Mouse (Mus musculus) kidney, embryonic 14.5 days (tissue): ENCODE results near the gene Sugct. TPM values are rescaled to one million over a fixed set of nuclear protein-coding genes. Genes with fewer than 3 reads are reported as not detected.

Source experiments
- ATAC-seq: fragments of 200-750 bp; cut with Nextera tagmentation; 2 replicates; pipeline ENCODE4 v1.8.0; 2017; ENCODE audit warnings: moderate number of reproducible peaks, mild to moderate bottlenecking, moderate TSS enrichment, moderate library complexity; ENCODE audit not compliant: low FRiP score, low TSS enrichment
- H3K27ac ChIP-seq: fragments of 300-500 bp; sonication (generic); 2 replicates; pipeline ENCODE4 v1.5.1; 2014; ENCODE audit warnings: low read depth, mild to moderate bottlenecking, low read length, moderate library complexity, mixed read lengths
- H3K27me3 ChIP-seq: fragments of 300-500 bp; sonication (generic); 2 replicates; pipeline ENCODE4 v1.6.1; 2014; ENCODE audit warnings: mild to moderate bottlenecking, low read length; ENCODE audit not compliant: control insufficient read depth, insufficient read depth
- H3K36me3 ChIP-seq: fragments of 300-500 bp; sonication (generic); 2 replicates; pipeline ENCODE4 v1.6.1; 2014; ENCODE audit warnings: low read length, mixed read lengths; ENCODE audit not compliant: control insufficient read depth, insufficient read depth
- H3K4me1 ChIP-seq: fragments of 300-500 bp; sonication (generic); 2 replicates; pipeline ENCODE4 v1.6.1; 2014; ENCODE audit warnings: low read length, mixed read lengths; ENCODE audit not compliant: control insufficient read depth, insufficient read depth
- H3K4me2 ChIP-seq: fragments of 300-500 bp; sonication (generic); replicated peaks from 2 replicates; pipeline ENCODE4 v1.6.1; 2014; ENCODE audit warnings: low read depth, mild to moderate bottlenecking, low read length
- H3K4me3 ChIP-seq: fragments of 300-500 bp; sonication (generic); 2 replicates; pipeline ENCODE4 v1.5.1; 2014; ENCODE audit warnings: mild to moderate bottlenecking, low read length
- H3K9ac ChIP-seq: fragments of 300-500 bp; sonication (generic); 2 replicates; pipeline ENCODE4 v1.6.1; 2014; ENCODE audit warnings: low read depth, mild to moderate bottlenecking, low read length, moderate library complexity
- H3K9me3 ChIP-seq: fragments of 300-500 bp; sonication (generic); 2 replicates; pipeline ENCODE4 v1.6.1; 2016; ENCODE audit warnings: low read length; ENCODE audit not compliant: control insufficient read depth
- WGBS: fragments of 180-500 bp; shearing (Covaris S2); extraction: QIAGEN DNeasy Blood & Tissue Kit; methylation state at CpG from one replicate; pipeline ENCODE4 v1.1.7; 2014; 5-methylcytosine and 5-hydroxymethylcytosine counted together
- polyA plus RNA-seq: library from polyadenylated mRNA; unstranded; fragments of >200 nt; fragmentation: Nextera tagmentation; extraction: Ambion mirVana; gene quantifications from 2 replicates; pipeline ENCODE4 v1.2.1, GENCODE M21; 2014

The Sugct gene
- polyA plus RNA-seq, 1 experiment from 2014 or later = 6.9 TPM

DNA sequence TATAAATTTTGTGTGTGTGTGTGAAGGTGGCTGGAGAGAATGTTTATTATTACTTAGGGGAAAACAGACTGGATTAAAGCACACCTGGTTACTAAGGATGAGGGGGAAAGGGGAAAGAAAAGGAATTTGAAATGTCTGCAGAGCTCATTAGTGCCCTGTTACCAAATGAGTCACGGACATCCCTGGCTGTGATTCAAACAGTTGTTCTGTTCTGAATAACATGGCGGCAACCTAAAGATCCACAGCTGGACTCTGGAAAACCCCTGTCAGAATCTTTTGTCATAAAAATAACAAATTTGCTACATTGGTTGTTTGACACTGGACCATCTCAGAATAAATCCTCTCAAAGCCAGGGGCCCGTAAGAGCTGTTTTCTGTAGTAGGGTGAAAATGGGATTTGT, 530.6 kb downstream of the Sugct start:
- no peak overlapping the region for H3K27ac ChIP-seq
- no peak overlapping the region for H3K4me2 ChIP-seq
- H3K36me3 ChIP-seq = no peaks in the 10 kb centered on the region
- no peaks in the 10 kb centered on the region for H3K4me1 ChIP-seq
- ATAC-seq = no peak
- H3K9ac ChIP-seq = no peak overlapping the region
- no peaks in the 10 kb centered on the region for H3K27me3 ChIP-seq
- H3K4me3 ChIP-seq = no peak overlapping the region
- 59% methylated on average over 3 of the region's 3 CpGs for WGBS
- H3K9me3 ChIP-seq = no peaks in the 10 kb centered on the region

DNA sequence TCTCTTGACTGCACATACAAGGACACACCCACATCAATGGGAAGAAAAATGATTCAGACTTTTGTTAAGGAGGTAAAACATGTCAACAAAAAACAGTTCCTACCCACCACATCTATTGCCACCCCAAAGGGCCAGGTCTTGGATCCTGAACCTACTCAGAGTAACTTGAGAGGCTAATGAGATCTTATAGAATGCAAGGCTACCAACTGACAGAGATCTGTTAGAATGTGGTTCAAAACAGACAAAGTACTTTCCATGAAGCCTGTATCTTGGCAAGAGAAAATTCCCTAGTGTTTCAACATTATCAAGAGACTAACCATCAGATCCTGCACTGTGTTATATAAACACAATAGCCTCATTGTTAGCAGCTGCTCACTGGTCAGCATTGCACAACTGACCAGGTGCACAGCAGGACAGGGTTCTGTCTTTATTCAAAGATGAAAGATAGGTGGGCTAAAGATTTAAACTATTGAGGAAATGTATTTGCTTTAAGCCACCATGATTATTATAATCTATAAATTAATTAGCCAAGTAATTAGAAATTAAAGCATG, 548.8 kb downstream of the Sugct start:
- no peaks in the 10 kb centered on the region for H3K36me3 ChIP-seq
- H3K9ac ChIP-seq = no peak overlapping the region
- H3K4me2 ChIP-seq = no peak overlapping the region
- no peaks in the 10 kb centered on the region for H3K4me1 ChIP-seq
- no peak overlapping the region for H3K27ac ChIP-seq
- H3K4me3 ChIP-seq = no peak overlapping the region
- no peak for ATAC-seq
- no peaks in the 10 kb centered on the region for H3K9me3 ChIP-seq
- H3K27me3 ChIP-seq = no peaks in the 10 kb centered on the region

DNA sequence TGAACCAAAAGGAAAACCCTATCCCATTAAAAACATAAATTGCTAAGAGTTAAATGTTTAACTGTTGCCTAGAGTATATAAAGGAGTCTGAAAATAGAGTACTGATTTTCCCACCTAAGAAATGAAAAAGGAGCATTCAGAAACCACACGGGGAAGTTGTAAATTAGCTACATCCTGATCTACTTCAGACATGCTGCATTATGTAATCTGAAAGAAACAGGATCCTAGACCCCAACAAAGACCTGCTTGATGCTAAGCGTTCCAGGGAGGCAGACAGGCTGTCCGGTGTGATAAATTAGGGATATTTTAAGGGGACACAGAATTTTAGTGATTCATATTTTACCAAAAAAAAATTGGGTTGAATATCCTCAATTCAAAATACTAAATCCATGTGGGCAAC, 579.3 kb downstream of the Sugct start:
- no peak overlapping the region for H3K27ac ChIP-seq
- H3K4me1 ChIP-seq = no peaks in the 10 kb centered on the region
- no peak overlapping the region for H3K4me3 ChIP-seq
- no peaks in the 10 kb centered on the region for H3K36me3 ChIP-seq
- no peak overlapping the region for H3K9ac ChIP-seq
- H3K4me2 ChIP-seq = no peak overlapping the region
- no peaks in the 10 kb centered on the region for H3K27me3 ChIP-seq
- H3K9me3 ChIP-seq = no peaks in the 10 kb centered on the region
- 58% methylated on average over 3 of the region's 3 CpGs for WGBS
- no peak for ATAC-seq

DNA sequence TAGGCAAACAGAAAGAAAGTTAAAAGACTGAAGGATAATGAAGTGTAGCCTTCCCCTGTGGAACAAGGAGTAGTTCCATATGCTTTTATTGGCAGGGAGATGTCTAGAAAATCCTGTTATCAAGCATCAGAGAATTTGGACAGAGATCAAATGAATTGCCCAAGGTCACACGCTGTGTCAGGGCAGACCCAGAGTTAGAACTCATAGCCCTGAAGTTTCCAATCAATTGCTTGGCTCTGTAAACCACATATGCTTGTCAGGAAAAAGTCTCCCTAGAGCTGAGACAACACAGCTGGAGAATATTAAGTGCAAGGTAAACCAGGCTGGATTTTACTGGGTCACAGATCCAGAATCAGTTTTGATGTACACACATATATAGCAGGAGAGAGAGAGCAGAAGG, 593.0 kb downstream of the Sugct start:
- no peaks in the 10 kb centered on the region for H3K9me3 ChIP-seq
- WGBS = 84% methylated on average over 1 of the region's 1 CpGs
- no peak overlapping the region for H3K9ac ChIP-seq
- H3K4me1 ChIP-seq = no peaks in the 10 kb centered on the region
- no peaks in the 10 kb centered on the region for H3K36me3 ChIP-seq
- no peak overlapping the region for H3K27ac ChIP-seq
- H3K4me3 ChIP-seq = no peak overlapping the region
- H3K27me3 ChIP-seq = no peaks in the 10 kb centered on the region
- no peak overlapping the region for H3K4me2 ChIP-seq
- no peak for ATAC-seq

DNA sequence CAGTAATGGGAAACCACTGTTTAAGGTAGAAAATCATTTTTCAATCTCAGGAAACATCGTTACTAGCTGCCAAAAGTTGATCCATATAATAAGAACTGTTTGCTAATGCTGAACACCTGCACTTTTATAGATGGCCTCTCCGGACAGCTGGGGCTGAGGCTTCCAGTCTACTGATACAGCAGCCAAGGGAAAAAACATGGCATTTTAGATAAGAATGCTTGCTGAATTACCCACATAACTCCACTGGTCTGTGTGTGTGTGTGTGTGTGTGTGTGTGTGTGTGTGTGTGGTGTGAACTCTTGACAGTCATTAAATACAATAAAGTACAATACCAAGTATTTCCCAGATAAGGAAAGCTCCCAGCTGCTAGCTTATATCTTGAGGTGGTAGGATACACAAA, 608.8 kb downstream of the Sugct start:
- Histone ChIP-seq H3K4me2 (no peak overlapping the region), H3K27me3 (no peaks in the 10 kb centered on the region), H3K4me1 (0 out of 2 replicates have a peak, but pooled peaks cover 5% of the 10 kb centered on the region), H3K9me3 (no peaks in the 10 kb centered on the region), H3K9ac (no peak overlapping the region), H3K27ac (no peak overlapping the region), H3K36me3 (no peaks in the 10 kb centered on the region), H3K4me3 (no peak overlapping the region)
- 54% methylated on average over 2 of the region's 2 CpGs for WGBS
- ATAC-seq = peak; percentile 75

DNA sequence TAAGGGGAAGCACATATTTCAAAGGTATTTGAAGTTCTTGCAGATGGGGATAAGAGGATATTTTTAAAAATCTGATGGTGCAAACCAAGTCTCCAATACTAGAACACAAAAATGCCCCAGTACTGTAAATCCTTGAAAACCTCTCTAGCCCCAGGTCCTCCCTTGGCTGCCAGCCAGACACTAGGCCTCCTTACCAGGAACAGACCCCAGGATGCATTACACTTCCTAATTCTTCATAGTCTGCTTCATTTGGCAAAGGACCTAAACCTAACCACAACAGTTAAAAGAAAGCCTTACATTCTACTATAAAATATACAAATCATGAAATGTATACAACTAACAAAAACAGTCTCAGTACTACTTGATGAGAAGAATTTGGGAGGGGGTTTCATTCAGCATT, 609.2 kb downstream of the Sugct start:
- Histone ChIP-seq H3K27ac (no peak overlapping the region), H3K36me3 (no peaks in the 10 kb centered on the region), H3K4me2 (no peak overlapping the region), H3K4me1 (0 out of 2 replicates have a peak, but pooled peaks cover 5% of the 10 kb centered on the region), H3K9me3 (no peaks in the 10 kb centered on the region), H3K27me3 (no peaks in the 10 kb centered on the region), H3K9ac (no peak overlapping the region), H3K4me3 (no peak overlapping the region)
- ATAC-seq = peak; percentile 75

DNA sequence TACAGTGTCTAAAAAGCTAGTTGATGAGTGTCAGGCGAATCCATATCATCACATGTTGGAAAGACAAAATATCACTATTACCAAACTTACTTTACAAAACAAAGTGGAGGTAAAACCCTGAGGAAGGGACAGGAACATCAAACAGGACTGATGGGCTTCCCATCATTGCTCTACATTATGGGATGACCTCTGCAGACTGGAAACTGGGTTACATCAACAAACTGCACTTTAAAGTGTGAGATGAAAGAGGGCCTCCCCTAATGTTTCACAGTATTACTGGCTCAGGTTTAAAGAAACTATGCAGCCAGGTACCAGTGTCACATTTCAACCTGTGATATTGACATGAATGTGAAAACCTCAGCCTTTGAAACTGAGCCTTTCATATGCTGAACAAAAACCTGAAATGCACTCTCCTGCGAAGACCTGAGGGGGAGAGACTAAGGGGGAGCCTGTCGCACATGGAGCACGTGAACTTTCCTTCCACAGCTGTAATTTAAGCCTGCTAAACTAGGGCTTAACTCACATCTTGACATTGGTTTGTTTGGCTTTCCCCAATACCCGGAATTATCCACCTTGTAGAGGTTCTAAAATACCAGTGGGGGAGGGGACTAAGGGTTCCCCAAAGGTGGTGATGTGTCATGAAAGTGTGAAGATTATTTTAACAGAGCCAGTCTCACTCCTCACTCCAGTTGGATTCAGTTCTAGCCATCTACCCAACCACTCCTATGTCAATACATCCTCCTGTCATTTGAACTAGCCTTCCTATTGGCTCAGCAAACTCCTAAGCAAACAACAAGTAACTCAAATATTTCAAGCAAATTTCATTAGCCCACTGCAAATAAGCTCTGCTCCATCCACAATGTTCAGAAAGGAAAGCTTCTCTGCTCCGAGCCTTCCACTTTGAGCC, 610.2 kb downstream of the Sugct start:
- Histone ChIP-seq H3K9me3 (no peaks in the 10 kb centered on the region), H3K4me2 (no peak overlapping the region), H3K4me1 (0 out of 2 replicates have a peak, but pooled peaks cover 5% of the 10 kb centered on the region), H3K36me3 (no peaks in the 10 kb centered on the region), H3K4me3 (no peak overlapping the region), H3K27ac (no peak overlapping the region), H3K27me3 (no peaks in the 10 kb centered on the region), H3K9ac (no peak overlapping the region)
- peak; percentile 68; the same call in 1 of the 2 replicates for ATAC-seq
- WGBS = 31% methylated on average over 6 of the region's 6 CpGs

DNA sequence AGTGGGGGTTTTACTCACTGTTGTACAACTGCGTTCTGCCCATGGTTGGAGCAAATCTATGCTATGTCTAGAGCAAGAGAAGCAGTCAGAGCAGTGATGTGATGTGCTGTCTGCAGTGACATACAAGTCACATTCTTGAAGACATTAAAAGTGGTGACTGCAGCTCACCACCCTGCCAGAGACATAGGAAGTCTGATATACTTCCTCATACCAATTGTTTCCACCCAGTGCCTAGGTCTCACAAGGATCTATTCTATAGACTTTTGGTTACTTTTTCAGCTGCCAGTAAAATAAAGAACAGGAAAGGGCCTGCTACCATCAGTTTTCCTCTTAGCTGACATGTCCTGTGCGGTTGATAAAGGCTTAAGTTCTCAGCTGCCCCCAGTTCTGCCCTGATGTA, 613.7 kb downstream of the Sugct start:
- no peak overlapping the region for H3K9ac ChIP-seq
- 81% methylated on average over 2 of the region's 2 CpGs for WGBS
- no peaks in the 10 kb centered on the region for H3K36me3 ChIP-seq

DNA sequence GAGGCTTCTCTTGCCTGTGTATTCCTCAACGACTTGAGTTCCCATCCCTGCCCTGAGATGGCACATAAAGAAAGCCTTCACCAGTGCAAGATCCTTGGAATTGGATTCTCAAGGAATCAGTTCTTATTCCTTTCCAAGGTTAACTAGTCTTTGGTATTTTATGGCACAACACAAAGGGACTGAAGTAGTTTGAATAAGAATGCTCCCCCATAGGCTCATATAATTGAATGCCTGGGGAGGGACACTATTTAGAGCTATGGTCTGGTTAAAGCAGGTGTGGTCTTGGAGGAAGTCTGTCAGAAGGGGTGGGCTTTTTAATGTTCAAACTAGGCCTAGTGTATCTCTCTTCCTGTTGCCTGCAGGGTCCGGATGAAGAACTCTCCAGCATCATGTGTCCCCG, 629.8 kb downstream of the Sugct start:
- Histone ChIP-seq H3K9me3 (no peaks in the 10 kb centered on the region), H3K27me3 (no peaks in the 10 kb centered on the region), H3K27ac (no peak overlapping the region), H3K9ac (no peak overlapping the region), H3K4me3 (no peak overlapping the region), H3K36me3 (no peaks in the 10 kb centered on the region), H3K4me2 (no peak overlapping the region), H3K4me1 (no peaks in the 10 kb centered on the region)
- no peak for ATAC-seq
- 77% methylated on average over 3 of the region's 3 CpGs for WGBS

More for the DNA sequence above, 613.7 kb downstream of the Sugct start:
- no peak for ATAC-seq
- Histone ChIP-seq H3K9me3 (no peaks in the 10 kb centered on the region), H3K4me3 (no peak overlapping the region), H3K4me1 (0 out of 2 replicates have a peak, but pooled peaks cover 5% of the 10 kb centered on the region), H3K27me3 (no peaks in the 10 kb centered on the region), H3K4me2 (no peak overlapping the region), H3K27ac (no peak overlapping the region)
